Mouse (Mus musculus) embryonic stem cell, embryonic (primary cell): ENCODE data around the gene Tmem63b.

ENCODE experiments used
- CTCF ChIA-PET, 4 experiments: fragments of 300-600 bp in 2 of 4; fragments of 350-600 bp in 2 of 4; sonication (Branson Sonifier 250); formaldehyde crosslinking; loops; one replicate each; lab custom pipeline; 2022; ENCODE audit warnings: inconsistent platforms in 2 of 4; lab: Charles Lee
- POLR2A ChIA-PET, 4 experiments: fragments of 300-600 bp in 2 of 4; fragments of 350-600 bp in 2 of 4; sonication (Branson Sonifier 250); formaldehyde crosslinking; loops; one replicate each; lab custom pipeline; 2022; ENCODE audit warnings: antibody characterized with exemption in 4 of 4, inconsistent platforms in 1 of 4; lab: Charles Lee

Tmem63b gene

GRCm38 (mm10) chr17:45695227-45696120 lies 8.8 kb upstream of the Tmem63b start:
- POLR2A ChIA-PET = interaction anchor here in 3 of 4 experiments (0.6 to 2.7 kb wide), 38 partner anchors 8 to 378 kb away, joined by 3 to 30 read pairs (median 4); partner anchors contain the start of genes Mrpl14 (in 3 of the 3), Mymx (in 2 of the 3), Hsp90ab1 (in 1 of the 3) and Slc35b2 (in 1 of the 3)
- CTCF ChIA-PET = interaction anchor here (0.5 to 3.3 kb wide), 18 partner anchors 10 to 332 kb away, joined by 3 to 12 read pairs (median 4); partner anchors contain the start of genes Mrpl14 (in 1 of the 4) and Spats1 (in 1 of the 4)

GRCm38 (mm10) chr17:45693812-45694565 lies 7.3 kb upstream of the Tmem63b start:
- ChIA-PET CTCF (interaction anchor here (0.5 to 3.3 kb wide), 23 partner anchors 8 to 743 kb away, joined by 3 to 12 read pairs (median 4); partner anchors contain the start of genes Aars2 (in 1 of the 4) and Mrpl14 (in 1 of the 4)), POLR2A (interaction anchor here (0.6 to 2.7 kb wide), 41 partner anchors 8 to 435 kb away, joined by 3 to 30 read pairs (median 4); partner anchors contain the start of genes Mrpl14 (in 3 of the 4), Hsp90ab1 (in 1 of the 4), Mymx (in 1 of the 4) and Slc35b2 (in 1 of the 4))

GRCm38 (mm10) chr17:45692159-45692558 lies 5.5 kb upstream of the Tmem63b start:
- ChIA-PET POLR2A (interaction anchor here in 1 of 4 experiments (0.5 kb wide), 1 partner anchor 83 kb away, joined by 5 read pairs; no protein-coding TSS in a partner anchor), CTCF (interaction anchor here in 1 of 4 experiments (0.6 kb wide), 1 partner anchor 17 kb away, joined by 6 read pairs; no protein-coding TSS in a partner anchor)

- ChIA-PET POLR2A (no interaction called here), CTCF (no interaction called here)
These were observed 3.3 kb upstream of the Tmem63b start for GRCm38 (mm10) chr17:45690044-45690443.

- ChIA-PET POLR2A (interaction anchor here in 1 of 4 experiments (0.6 kb wide), 1 partner anchor 127 kb away, joined by 3 read pairs; no protein-coding TSS in a partner anchor), CTCF (no interaction called here)
These were observed 2.4 kb upstream of the Tmem63b start for GRCm38 (mm10) chr17:45689120-45689519.

- CTCF ChIA-PET = interaction anchor here (0.6 to 2.4 kb wide), 20 partner anchors 9 to 1799 kb away, joined by 3 to 13 read pairs (median 4); no protein-coding TSS in a partner anchor
- POLR2A ChIA-PET = interaction anchor here in 3 of 4 experiments (0.5 to 3.0 kb wide), 34 partner anchors 8 to 743 kb away, joined by 3 to 30 read pairs (median 4); partner anchors contain the start of genes Hsp90ab1 (in 2 of the 3), Mymx (in 2 of the 3), Cdc5l (in 1 of the 3) and Crip3 (in 1 of the 3)
These were observed 549 bp downstream of the Tmem63b start, which contains the start of gene Mrpl14 for GRCm38 (mm10) chr17:45686093-45686619. Mrpl14 (plus strand) TSS chr17:45686322.

GRCm38 (mm10) chr17:45685171-45686092 lies 1.3 kb downstream of the Tmem63b start:
- ChIA-PET CTCF (interaction anchor here (0.6 to 2.4 kb wide), 26 partner anchors 8 to 1799 kb away, joined by 3 to 13 read pairs (median 4); partner anchors contain the start of gene Ptk7 (in 1 of the 4)), POLR2A (interaction anchor here in 3 of 4 experiments (0.5 to 3.0 kb wide), 40 partner anchors 8 to 744 kb away, joined by 3 to 30 read pairs (median 4); partner anchors contain the start of genes Hsp90ab1 (in 3 of the 3), Mymx (in 2 of the 3), Cdc5l (in 1 of the 3) and Crip3 (in 1 of the 3))

- ChIA-PET CTCF (interaction anchor here in 3 of 4 experiments (0.6 to 2.4 kb wide), 10 partner anchors 10 to 1493 kb away, joined by 3 to 13 read pairs (median 4); partner anchors contain the start of gene Ptk7 (in 1 of the 3)), POLR2A (interaction anchor here in 3 of 4 experiments (0.6 to 3.0 kb wide), 18 partner anchors 10 to 119 kb away, joined by 3 to 30 read pairs (median 4); partner anchors contain the start of gene Hsp90ab1 (in 2 of the 3))
These were observed 2.0 kb downstream of the Tmem63b start for GRCm38 (mm10) chr17:45684667-45685131.

- CTCF ChIA-PET = interaction anchor here (0.6 to 1.6 kb wide), 5 partner anchors 17 to 224 kb away, joined by 3 to 4 read pairs (median 3); no protein-coding TSS in a partner anchor
These were observed 3.9 kb downstream of the Tmem63b start for GRCm38 (mm10) chr17:45682843-45683242.

GRCm38 (mm10) chr17:45681588-45681987 lies 5.1 kb downstream of the Tmem63b start:
- CTCF ChIA-PET = interaction anchor here (0.6 to 3.2 kb wide), 24 partner anchors 10 to 1846 kb away, joined by 3 to 19 read pairs (median 4); partner anchors contain the start of gene Aars2 (in 1 of the 4)
- POLR2A ChIA-PET = interaction anchor here in 3 of 4 experiments (0.5 to 2.4 kb wide), 11 partner anchors 9 to 1171 kb away, joined by 3 to 10 read pairs (median 5); partner anchors contain the start of gene Hsp90ab1 (in 1 of the 3)

More at GRCm38 (mm10) chr17:45682843-45683242, 3.9 kb downstream of the Tmem63b start:
- POLR2A ChIA-PET = interaction anchor here in 3 of 4 experiments (0.7 to 1.7 kb wide), 10 partner anchors 11 to 111 kb away, joined by 3 to 4 read pairs (median 3); partner anchors contain the start of gene Hsp90ab1 (in 1 of the 3)

- CTCF ChIA-PET = interaction anchor here in 3 of 4 experiments (0.6 to 3.2 kb wide), 19 partner anchors 9 to 691 kb away, joined by 3 to 19 read pairs (median 4); partner anchors contain the start of gene Slc35b2 (in 1 of the 3)
- POLR2A ChIA-PET = interaction anchor here in 3 of 4 experiments (0.6 to 2.4 kb wide), 14 partner anchors 8 to 480 kb away, joined by 3 to 10 read pairs (median 4); partner anchors contain the start of genes Capn11 (in 1 of the 3), Gtpbp2 (in 1 of the 3) and Hsp90ab1 (in 1 of the 3)
These were observed 6.2 kb downstream of the Tmem63b start for GRCm38 (mm10) chr17:45680391-45680980.

GRCm38 (mm10) chr17:45678106-45678505 lies 8.6 kb downstream of the Tmem63b start:
- ChIA-PET CTCF (interaction anchor here in 3 of 4 experiments (0.6 to 2.1 kb wide), 16 partner anchors 8 to 781 kb away, joined by 3 to 13 read pairs (median 4); partner anchors contain the start of gene Mrpl14 (in 1 of the 3)), POLR2A (interaction anchor here in 2 of 4 experiments (0.6 to 2.7 kb wide), 7 partner anchors 8 to 195 kb away, joined by 3 to 9 read pairs (median 3); partner anchors contain the start of gene Mrpl14 (in 1 of the 2))

- ChIA-PET CTCF (interaction anchor here in 3 of 4 experiments (0.5 to 4.0 kb wide), 3 partner anchors 8 to 52 kb away, joined by 3 to 19 read pairs (median 4); no protein-coding TSS in a partner anchor), POLR2A (interaction anchor here in 2 of 4 experiments (1.4 to 1.8 kb wide), 2 partner anchors 8 to 9 kb away, joined by 3 to 5 read pairs; no protein-coding TSS in a partner anchor)
These were observed 14.1 kb downstream of the Tmem63b start for GRCm38 (mm10) chr17:45672598-45672997.

GRCm38 (mm10) chr17:45671821-45672220 lies 14.9 kb downstream of the Tmem63b start:
- POLR2A ChIA-PET = interaction anchor here in 2 of 4 experiments (1.0 to 1.8 kb wide), 3 partner anchors 9 to 10 kb away, joined by 3 to 5 read pairs (median 3); no protein-coding TSS in a partner anchor
- CTCF ChIA-PET = interaction anchor here in 1 of 4 experiments (4.0 kb wide), 1 partner anchor 9 kb away, joined by 19 read pairs; no protein-coding TSS in a partner anchor
